Mouse (Mus musculus) neural tube, embryonic 11.5 days (tissue): Measurements from ENCODE around the gene Cyp2d10. TPM values are rescaled to one million over a fixed set of nuclear protein-coding genes. Genes with fewer than 3 reads are reported as not detected.
"Not testable (repeated sequence)": the region's sequence is repeated elsewhere in the genome, so short reads cannot be mapped to it uniquely, and the experiment has no call there.

Experiments
- ATAC-seq: fragments of 200-750 bp; cut with Nextera tagmentation; 2 replicates; pipeline ENCODE4 v1.8.0; 2017; ENCODE audit warnings: moderate number of reproducible peaks, mild to moderate bottlenecking, moderate TSS enrichment, moderate library complexity; ENCODE audit not compliant: insufficient read depth, low FRiP score, low TSS enrichment
- DNase-seq: peaks from one replicate; pipeline ENCODE4 v3.0.0-alpha.2; 2015; ENCODE audit warnings: low spot score
- H3K27ac ChIP-seq: fragments of 300-500 bp; sonication (generic); 2 replicates; pipeline ENCODE4 v1.5.1; 2014; ENCODE audit warnings: low read depth, mild to moderate bottlenecking, low read length
- H3K27me3 ChIP-seq: fragments of 300-500 bp; sonication (generic); 2 replicates; pipeline ENCODE4 v1.6.1; 2014; ENCODE audit warnings: mild to moderate bottlenecking, low read length, mixed read lengths; ENCODE audit not compliant: control insufficient read depth, insufficient read depth
- H3K36me3 ChIP-seq: fragments of 300-500 bp; sonication (generic); 2 replicates; pipeline ENCODE4 v1.6.1; 2014; ENCODE audit warnings: mild to moderate bottlenecking, low read length, moderate library complexity, mixed read lengths; ENCODE audit not compliant: control insufficient read depth, insufficient read depth
- H3K4me1 ChIP-seq: fragments of 300-500 bp; sonication (generic); 2 replicates; pipeline ENCODE4 v1.6.1; 2014; ENCODE audit warnings: low read length, mixed read lengths; ENCODE audit not compliant: control insufficient read depth, insufficient read depth
- H3K4me2 ChIP-seq: fragments of 300-500 bp; sonication (generic); 2 replicates; pipeline ENCODE4 v1.6.1; 2014; ENCODE audit warnings: low read depth, mild to moderate bottlenecking, moderate library complexity
- H3K4me3 ChIP-seq: fragments of 300-500 bp; sonication (generic); 2 replicates; pipeline ENCODE4 v1.5.1; 2014; ENCODE audit warnings: low read depth, low read length
- H3K9ac ChIP-seq: fragments of 300-500 bp; sonication (generic); 2 replicates; pipeline ENCODE4 v1.6.1; 2014; ENCODE audit warnings: mild to moderate bottlenecking, low read length
- H3K9me3 ChIP-seq: fragments of 300-500 bp; sonication (generic); 2 replicates; pipeline ENCODE4 v1.6.1; 2016; ENCODE audit warnings: low read length; ENCODE audit not compliant: control insufficient read depth
- WGBS: fragments of 180-500 bp; shearing (Covaris S2); extraction: QIAGEN DNeasy Blood & Tissue Kit; methylation state at CpG from one replicate; pipeline ENCODE4 v1.1.7; 2014; 5-methylcytosine and 5-hydroxymethylcytosine counted together
- polyA plus RNA-seq: library from polyadenylated mRNA; unstranded; fragments of >200 nt; fragmentation: Nextera tagmentation; extraction: Ambion mirVana; gene quantifications from 2 replicates; pipeline ENCODE4 v1.2.1, GENCODE M21; 2014

Gene Cyp2d10
- not detected in 2 replicates for polyA plus RNA-seq

DNA sequence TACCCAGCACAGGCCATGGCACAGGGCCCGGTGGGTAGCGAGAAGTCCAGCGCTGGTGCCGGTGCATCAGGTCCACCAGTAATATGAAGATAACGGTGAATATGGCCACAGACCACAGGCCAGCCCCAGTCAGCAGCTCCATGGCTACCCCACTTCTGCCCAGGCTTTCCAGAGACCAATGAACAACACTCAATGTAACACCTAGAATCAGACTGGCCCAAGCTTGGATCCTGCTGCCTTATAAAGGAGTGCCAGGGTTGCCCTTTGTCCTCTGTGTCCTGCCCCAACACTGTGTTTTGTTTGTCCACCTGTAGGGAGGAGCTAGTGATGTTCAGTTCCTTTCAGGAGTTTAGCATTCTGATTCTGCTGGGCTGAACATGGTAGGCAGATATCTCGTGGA is at the start of gene Cyp2d10:
Gene Cyp2d10, minus strand, starts transcription at position 215 of the 400 bp plus-strand sequence.
- Histone ChIP-seq H3K36me3 (no peaks in the 10 kb centered on the region), H3K9me3 (no peaks in the 10 kb centered on the region), H3K4me3 (no peak within 1 kb of the TSS), H3K27ac (no peak within 1 kb of the TSS), H3K9ac (no peak within 1 kb of the TSS), H3K4me1 (no peaks in the 10 kb centered on the region), H3K27me3 (no peaks in the 10 kb centered on the region), H3K4me2 (no peak within 1 kb of the TSS)
- DNase-seq: no peak
- ATAC-seq: no peak
- WGBS: 94% methylated on average over 6 of the region's 6 CpGs

DNA sequence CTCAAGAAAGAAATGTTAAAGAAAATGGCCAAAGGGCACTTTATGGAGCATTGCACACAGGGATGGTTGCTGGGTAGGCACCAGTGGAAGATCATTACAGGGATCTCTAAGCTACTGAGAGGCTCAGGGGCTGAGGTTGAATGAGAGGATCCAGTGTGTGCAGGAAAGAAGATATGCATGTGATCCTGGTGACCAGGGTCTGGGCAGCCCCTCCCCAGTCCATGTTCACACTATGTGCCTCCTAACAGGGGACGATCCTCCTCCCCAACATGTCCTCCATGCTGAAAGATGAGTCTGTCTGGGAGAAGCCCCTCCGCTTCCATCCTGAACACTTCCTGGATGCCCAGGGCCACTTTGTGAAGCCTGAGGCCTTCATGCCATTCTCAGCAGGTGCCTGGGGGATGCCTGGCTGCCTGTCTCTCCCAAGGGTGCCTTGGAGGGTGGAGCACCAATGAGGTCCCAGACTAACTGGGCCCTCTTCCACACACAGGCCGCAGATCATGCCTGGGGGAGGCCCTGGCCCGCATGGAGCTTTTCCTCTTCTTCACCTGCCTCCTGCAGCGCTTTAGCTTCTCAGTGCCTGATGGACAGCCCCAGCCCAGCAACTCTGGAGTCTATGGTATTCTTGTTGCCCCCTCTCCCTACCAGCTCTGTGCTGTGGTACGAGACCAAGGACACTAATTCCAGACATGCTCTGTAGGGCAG is 49.2 kb upstream of the Cyp2d10 start:
- H3K36me3 ChIP-seq, H3K9ac ChIP-seq, H3K27me3 ChIP-seq, H3K9me3 ChIP-seq, H3K4me2 ChIP-seq, DNase-seq, H3K4me3 ChIP-seq, ATAC-seq, H3K27ac ChIP-seq, H3K4me1 ChIP-seq: not testable (repeated sequence)
- 90% methylated on average over 6 of the region's 6 CpGs for WGBS

- H3K27ac ChIP-seq, H3K27me3 ChIP-seq, H3K36me3 ChIP-seq, H3K4me3 ChIP-seq, H3K9me3 ChIP-seq, H3K4me1 ChIP-seq, H3K9ac ChIP-seq, H3K4me2 ChIP-seq, DNase-seq, ATAC-seq: not testable (repeated sequence)
- 89% methylated on average over 6 of the region's 6 CpGs for WGBS
Observed at GRCm38 (mm10) chr15:82453501-82453900, 46.5 kb upstream of the Cyp2d10 start.

- H3K9me3 ChIP-seq, H3K27ac ChIP-seq, DNase-seq, H3K9ac ChIP-seq, H3K27me3 ChIP-seq, H3K4me1 ChIP-seq, H3K4me2 ChIP-seq, ATAC-seq, H3K36me3 ChIP-seq, H3K4me3 ChIP-seq: not testable (repeated sequence)
- 91% methylated on average over 1 of the region's 1 CpGs for WGBS
Observed at GRCm38 (mm10) chr15:82452133-82452532, 45.1 kb upstream of the Cyp2d10 start.

- not testable (repeated sequence) for ATAC-seq, H3K9ac ChIP-seq, H3K4me2 ChIP-seq, H3K4me1 ChIP-seq, H3K36me3 ChIP-seq, H3K4me3 ChIP-seq, H3K27me3 ChIP-seq, DNase-seq, H3K27ac ChIP-seq, H3K9me3 ChIP-seq
- 64% methylated on average over 2 of the region's 2 CpGs for WGBS
Observed at GRCm38 (mm10) chr15:82450045-82450444, 43.0 kb upstream of the Cyp2d10 start.

DNA sequence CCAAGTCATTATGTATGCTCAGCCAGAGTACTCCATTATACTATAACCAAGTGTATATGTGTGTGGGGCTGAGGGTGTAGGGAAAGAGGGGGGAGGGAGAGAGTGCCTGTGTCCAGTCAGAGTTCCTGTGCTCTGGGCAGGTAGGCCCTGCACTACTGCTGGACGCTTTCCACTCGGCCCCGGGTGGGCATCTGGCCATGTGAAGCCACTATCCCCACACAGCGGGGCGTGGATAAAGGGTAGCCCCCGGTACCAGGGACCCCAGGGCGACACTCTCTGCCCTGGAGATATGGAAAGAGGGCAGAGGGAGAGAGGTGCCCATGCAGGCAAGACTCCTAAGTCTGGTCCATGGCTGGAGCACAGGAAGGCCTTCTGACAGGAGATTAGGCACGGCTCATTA is 38.2 kb upstream of the Cyp2d10 start:
- DNase-seq: no peak
- H3K4me1 ChIP-seq: no peaks in the 10 kb centered on the region
- H3K9me3 ChIP-seq: no peaks in the 10 kb centered on the region
- H3K9ac ChIP-seq: no peak overlapping the region
- no peaks in the 10 kb centered on the region for H3K27me3 ChIP-seq
- no peak overlapping the region for H3K4me3 ChIP-seq
- no peak for ATAC-seq
- 71% methylated on average over 8 of the region's 8 CpGs for WGBS
- no peaks in the 10 kb centered on the region for H3K36me3 ChIP-seq
- no peak overlapping the region for H3K27ac ChIP-seq
- no peak overlapping the region for H3K4me2 ChIP-seq

DNA sequence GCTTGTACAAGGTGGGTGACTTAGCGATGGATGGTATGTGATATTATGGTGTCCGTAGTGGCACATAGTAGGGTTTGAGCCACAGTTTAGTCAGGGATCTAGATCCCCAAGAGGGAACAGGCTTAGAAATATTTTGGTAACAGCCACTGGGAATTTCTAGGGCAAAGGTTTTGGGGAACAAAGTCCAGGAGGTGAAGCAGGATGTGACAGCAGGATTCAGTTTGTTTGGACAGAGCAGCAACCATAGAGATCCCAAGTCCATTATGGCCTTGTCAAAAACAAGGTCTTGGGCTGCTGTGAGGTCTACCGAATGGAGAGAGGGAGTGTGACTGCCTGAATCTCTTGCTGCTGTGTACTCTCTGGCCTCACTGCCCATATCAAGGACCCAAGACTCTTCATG is 36.7 kb upstream of the Cyp2d10 start:
- no peaks in the 10 kb centered on the region for H3K36me3 ChIP-seq
- DNase-seq: no peak
- H3K9me3 ChIP-seq: no peaks in the 10 kb centered on the region
- no peak for ATAC-seq
- H3K4me3 ChIP-seq: no peak overlapping the region
- no peak overlapping the region for H3K27ac ChIP-seq
- H3K27me3 ChIP-seq: no peaks in the 10 kb centered on the region
- H3K9ac ChIP-seq: no peak overlapping the region
- no peaks in the 10 kb centered on the region for H3K4me1 ChIP-seq
- no peak overlapping the region for H3K4me2 ChIP-seq
- 93% methylated on average over 3 of the region's 3 CpGs for WGBS

- Histone ChIP-seq H3K27me3 (no peaks in the 10 kb centered on the region), H3K4me3 (no peak overlapping the region), H3K9ac (no peak overlapping the region), H3K4me1 (no peaks in the 10 kb centered on the region), H3K27ac (no peak overlapping the region), H3K4me2 (no peak overlapping the region), H3K9me3 (no peaks in the 10 kb centered on the region), H3K36me3 (no peaks in the 10 kb centered on the region)
- ATAC-seq: no peak
- WGBS: 61% methylated on average over 5 of the region's 5 CpGs
- no peak for DNase-seq
Observed at GRCm38 (mm10) chr15:82437975-82438617, 31.1 kb upstream of the Cyp2d10 start.

GRCm38 (mm10) chr15:82435606-82436005 is 28.6 kb upstream of the Cyp2d10 start:
- no peak for DNase-seq
- 94% methylated on average over 2 of the region's 2 CpGs for WGBS

More at GRCm38 (mm10) chr15:82435606-82436005, 28.6 kb upstream of the Cyp2d10 start:
- no peak for ATAC-seq
- H3K27me3 ChIP-seq: no peaks in the 10 kb centered on the region
- H3K4me3 ChIP-seq: no peak overlapping the region
- no peak overlapping the region for H3K27ac ChIP-seq
- H3K4me1 ChIP-seq: no peaks in the 10 kb centered on the region
- no peaks in the 10 kb centered on the region for H3K9me3 ChIP-seq
- H3K4me2 ChIP-seq: no peak overlapping the region
- H3K9ac ChIP-seq: no peak overlapping the region
- H3K36me3 ChIP-seq: no peaks in the 10 kb centered on the region
